Mouse (Mus musculus): Measurements from ENCODE around the gene Zfp46.

GRCm38 (mm10) chr4:136308355-136308754 is 23.9 kb downstream of the Zfp46 start:
- TF ChIP-seq CTCF (conservative IDR thresholded peaks at IDR 0.05; ENCODE audit: low read length) (no peak), NANOG (IDR thresholded peaks at IDR 0.05; ENCODE audit: borderline replicate concordance, low read length) (no peak), POU5F1 (IDR thresholded peaks at IDR 0.05; ENCODE audit: borderline replicate concordance, low read length) (no peak)

Data from E14TG2a.4 (cell line).